Mouse (Mus musculus): ENCODE results near the gene Slc16a5.
"Not testable (repeated sequence)": the region's sequence is repeated elsewhere in the genome, so short reads cannot be mapped to it uniquely, and the experiment has no call there.

The Slc16a5 gene

DNA sequence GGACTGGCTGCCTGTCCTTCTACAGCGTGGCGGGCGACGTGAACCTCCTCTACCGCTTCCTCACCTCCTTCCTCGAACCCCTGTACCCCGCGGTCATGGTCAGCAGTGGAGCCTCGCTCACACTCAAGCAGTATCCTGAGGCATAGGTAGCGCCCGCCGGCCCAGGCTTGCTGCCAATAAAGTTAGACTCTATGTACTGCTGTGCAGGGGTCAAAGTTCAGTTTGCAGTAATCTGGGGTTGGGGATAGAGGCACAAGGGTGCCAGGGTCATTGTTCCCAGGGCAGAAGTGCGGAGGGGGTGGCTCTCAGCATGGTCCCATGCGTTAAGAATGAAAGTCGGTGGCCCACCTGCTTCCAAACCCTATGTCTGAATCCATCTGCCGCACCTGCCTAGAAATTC lies 14.2 kb upstream of the Slc16a5 start:
- no peak for DNase-seq

DNA sequence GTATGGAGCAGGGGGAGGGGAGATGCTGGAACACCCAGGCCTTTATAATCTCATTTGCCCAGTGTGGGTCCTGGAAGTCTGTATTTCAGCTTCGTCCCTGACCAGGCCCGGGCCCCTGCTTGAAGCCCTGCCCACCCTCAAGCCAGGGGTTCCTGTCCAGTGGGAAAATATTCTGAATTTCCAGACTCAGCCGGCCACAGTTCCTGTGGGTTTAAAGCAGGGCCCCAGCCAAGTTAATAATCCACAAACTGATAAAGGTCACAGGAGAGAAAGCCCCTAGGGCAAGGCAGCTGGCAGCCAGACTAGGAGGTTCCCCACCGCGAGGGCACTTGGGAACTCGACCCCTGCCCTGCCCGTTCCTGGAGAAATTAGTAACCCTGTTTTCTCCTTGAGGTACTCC lies 13.3 kb upstream of the Slc16a5 start:
- DNase-seq = no peak

DNA sequence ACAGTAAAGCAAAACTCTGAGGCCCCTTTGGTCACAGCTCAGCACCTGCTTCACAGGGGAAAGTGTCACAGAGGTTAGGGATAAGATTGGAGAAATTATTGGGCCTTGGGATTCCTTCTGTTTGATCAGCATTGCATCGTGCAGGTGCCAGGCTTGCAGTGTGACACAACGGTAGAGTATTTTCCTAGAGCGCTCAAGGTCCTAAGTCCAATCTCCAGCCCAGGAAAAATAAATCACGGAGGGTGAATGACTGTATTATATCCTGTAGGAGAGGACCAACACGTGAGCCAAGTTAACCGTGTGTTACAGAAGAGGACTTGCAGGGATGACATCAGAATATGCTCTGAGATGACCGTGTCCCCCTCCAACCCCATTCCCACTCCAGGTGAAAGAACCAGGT lies 12.1 kb upstream of the Slc16a5 start:
- DNase-seq = no peak

DNA sequence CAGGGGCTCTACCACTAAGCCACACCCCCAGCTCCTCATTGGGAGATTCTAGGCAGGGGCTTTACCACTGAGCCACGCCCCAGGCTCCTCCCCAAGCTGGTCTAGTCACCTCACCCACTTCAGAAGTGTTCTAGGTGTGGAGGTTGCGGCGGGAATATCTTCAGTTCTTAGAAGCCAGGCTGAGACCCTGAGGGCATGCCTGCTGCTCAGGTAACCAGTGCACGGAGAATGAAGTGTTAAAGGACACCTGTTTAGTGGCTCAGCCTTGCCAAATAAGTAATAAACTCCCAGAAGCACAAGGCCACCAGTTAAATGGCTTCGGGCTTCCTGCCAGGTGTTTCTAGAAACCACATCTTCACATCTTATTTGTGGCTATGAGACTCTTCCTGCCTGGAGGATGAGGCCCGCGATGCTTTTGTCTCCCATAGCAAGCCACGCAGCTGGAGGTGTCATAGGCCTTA lies 10.5 kb upstream of the Slc16a5 start:
- DNase-seq = no peak

DNA sequence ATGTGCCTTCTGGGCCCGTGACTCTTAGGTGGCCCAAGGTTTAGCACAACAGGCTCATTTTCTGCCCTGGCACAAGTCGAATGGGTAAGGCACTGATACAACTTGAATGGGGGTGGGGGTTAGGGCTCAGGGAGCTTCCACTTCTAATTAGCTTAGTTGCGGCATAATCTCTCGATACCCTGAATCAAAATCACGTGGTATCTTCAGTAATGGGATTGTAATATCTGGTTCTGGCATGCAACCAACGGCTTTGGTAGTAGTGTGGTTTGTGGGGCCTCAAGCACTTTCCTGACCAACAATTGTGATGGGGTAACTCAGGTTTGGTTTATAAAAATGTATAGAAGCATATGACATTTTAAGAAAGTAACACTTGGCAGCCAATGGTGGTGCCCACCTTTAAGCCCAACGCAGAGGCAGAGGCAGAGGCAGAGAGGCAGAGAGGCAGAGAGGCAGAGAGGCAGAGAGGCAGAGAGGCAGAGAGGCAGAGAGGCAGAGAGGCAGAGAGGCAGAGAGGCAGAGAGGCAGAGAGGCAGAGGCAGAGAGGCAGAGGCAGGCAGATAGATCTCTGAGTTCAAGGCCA lies 9.9 kb upstream of the Slc16a5 start:
- DNase-seq = no peak

DNA sequence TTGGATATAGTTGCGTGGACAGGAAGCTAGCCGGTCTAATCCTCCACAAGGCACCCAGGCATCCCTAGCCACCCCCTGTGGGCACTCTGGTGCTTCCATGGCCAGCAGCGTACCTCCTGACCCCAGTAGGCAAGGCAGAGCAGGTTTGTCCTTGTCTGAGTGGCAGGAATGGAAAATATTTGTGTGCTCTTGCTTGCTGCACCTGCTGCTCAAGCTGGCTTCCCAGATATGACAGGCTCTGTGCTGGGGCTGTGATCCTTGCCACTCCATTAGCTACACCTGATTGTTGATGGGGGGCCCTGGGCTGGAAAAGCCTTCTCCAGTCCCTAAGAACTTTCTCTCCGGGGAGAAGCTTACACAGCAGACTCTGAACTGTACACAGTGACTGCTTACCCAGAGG lies 9.0 kb upstream of the Slc16a5 start:
- no peak for DNase-seq

DNA sequence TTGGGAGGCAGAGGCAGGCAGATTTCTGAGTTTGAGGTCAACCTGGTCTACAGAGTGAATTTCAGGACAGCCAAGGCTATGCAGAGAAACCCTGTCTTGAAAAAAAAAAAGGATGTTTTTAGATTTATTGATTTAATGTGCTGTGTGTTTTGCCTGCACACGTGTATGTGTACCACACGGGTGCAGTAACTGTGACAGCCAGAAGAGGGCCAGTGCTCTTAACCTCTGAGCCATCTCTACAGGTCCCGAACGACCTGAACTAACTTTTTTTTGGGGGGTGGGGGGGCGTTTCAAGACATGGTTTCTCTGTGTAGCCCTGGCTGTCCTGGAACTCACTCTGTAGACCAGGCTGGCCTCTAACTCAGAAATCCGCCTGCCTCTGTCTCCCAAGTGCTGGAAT lies 7.5 kb upstream of the Slc16a5 start:
- DNase-seq = not testable (repeated sequence)

DNA sequence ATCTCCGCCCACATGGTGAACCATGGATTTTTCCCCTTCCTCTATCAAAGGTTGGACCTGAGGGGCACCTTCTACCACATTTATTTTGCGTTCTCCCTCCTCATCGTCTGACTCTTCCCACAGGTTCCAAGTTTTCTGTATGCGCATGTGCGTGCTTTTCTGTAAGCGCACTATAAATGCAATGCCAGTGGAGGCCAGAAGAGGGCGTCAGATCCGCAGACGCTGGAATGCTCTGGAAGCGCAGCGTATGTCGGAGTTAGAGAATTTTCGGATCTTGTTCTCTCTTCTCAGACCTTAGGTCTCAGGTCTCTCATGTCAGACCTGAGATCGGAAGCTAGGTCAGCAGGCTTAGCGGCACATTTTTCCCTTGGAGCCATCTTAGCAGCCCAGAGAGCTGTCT lies 6.7 kb upstream of the Slc16a5 start:
- no peak for DNase-seq

DNA sequence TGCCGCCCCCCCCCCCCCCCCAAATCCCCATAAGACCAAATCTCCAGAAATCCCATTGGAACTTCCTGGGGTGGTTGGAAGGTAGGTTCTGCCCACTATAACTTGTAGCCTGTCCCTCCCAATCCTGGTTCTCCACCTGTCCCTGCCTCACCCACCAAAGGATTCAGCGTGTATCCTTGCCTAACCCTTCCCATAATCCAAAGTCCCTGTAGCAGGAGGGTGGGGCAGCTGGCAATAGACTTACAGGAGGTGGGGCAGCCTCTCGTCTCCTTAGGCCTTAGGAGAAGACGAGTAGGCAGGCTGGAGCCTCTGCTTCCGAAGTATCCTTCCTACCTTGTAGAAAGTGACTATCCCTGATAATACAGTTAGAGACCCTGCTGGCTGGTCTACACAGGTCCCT lies 6.1 kb upstream of the Slc16a5 start:
- DNase-seq = no peak

DNA sequence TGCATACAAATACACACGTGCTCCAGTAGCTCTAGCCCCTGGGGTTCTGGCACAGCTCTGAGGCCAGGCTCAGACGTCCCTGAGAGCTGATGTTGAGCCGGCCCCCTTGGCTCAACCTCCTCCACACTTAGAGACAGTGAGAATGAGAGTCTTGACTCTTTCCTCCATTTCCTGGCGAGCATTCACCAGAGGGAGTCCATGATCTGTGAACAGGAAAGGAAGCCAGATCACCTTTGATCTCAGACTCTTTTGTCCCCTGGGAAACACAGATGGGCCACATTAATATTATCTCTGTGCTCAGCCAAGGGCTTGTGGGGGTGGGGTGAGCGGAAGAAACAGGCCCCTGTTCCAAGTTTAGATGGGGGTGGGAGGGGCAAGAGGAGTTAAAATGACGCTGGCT lies 4.9 kb upstream of the Slc16a5 start:
- DNase-seq = no peak

DNA sequence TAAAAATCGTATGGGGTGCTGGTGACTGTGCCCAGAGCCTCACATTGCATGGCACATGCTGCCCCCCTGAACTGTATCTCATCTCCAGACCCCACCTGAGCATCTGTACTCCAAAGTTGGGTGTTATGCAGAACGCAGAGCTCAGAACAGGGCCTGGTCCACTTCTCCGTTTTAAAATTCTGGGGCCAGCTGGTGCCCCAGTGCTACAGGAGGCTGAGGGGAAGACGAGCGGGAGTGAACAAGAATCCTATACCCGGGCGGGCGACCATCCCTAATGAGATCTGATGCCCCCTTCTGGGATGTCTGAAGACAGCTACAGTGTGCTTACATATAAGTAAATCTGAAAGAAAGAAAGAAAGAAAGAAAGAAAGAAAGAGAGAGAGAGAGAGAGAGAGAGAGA lies 1.3 kb upstream of the Slc16a5 start:
- no peak for DNase-seq

DNA sequence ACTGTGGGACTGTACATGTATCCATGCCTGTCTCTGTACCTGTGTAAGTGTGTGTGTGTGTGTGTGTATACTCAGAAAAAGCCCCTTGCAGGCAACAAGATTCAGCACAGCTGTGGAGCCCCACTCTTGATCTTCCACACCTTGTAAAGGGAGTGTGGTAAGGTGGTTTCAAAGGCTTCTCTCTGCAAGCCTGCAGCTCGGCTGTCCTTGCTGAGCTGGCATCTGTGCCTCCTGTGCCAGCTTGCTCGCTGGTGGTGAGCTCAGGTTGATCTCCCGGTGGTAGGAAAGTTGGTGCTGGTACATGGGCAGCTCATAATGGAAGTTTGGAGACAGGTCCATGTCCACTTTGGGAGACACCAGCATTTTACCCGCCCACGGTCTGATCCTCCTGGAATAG lies 430 bp upstream of the Slc16a5 start:
- no peak for DNase-seq

DNA sequence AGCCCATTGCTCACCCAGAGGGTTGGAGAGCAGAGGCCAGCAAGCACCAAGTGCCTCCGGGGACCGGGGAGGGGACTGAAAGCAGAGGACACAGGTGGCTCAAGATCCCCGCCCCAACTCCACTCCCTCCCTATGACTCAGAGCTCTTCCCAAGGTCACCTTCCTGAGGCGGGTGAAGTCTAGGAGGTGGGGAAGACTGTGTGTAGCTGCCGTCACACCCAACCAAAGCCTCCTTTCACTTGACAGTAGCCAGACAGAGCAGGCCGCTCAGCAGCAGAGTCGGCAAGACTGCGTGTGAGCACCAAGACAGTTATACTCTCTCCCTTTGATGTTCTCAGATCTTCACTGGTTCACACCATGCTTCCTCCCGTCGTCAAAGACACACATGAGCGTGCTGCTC lies 1.1 kb downstream of the Slc16a5 start:
- no peak for DNase-seq

DNA sequence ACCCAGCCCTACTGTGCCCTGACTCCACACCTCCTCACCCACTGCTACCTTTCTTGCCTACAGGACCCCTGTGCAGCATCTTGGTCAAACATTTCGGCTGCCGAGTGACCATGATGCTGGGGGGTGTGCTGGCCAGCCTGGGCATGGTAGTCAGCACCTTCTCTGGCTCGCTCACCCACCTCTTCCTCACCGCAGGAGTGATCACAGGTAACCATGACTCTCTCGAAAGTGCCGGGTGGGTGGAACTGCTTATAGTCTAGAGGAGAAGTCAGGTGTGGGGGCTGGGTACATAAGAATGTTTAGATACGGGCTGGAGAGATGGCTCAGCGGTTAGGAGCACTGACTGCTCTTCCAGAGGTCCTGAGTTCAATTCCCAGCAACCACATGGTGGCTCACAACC lies 2.6 kb downstream of the Slc16a5 start:
- no peak for DNase-seq

DNA sequence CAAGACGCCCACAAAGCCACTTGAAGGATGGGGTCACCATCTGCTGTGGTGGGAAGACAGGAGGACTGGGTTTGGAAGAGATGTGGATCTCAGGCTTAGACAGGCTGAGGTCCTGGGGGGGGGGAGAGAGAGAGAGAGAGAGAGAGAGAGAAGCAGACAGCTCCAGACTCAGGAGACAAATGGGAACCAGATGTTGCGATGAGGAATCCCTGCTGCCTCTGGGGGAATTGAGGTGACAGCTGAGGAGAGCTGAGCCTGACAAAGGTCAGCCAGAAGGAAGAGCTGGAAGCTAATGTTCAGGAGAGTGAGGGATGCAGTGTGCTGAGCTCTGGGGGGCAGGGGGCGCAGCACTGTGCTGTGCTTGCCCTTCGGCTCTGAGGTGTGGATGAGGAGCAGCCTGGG lies 4.9 kb downstream of the Slc16a5 start:
- no peak for DNase-seq

DNA sequence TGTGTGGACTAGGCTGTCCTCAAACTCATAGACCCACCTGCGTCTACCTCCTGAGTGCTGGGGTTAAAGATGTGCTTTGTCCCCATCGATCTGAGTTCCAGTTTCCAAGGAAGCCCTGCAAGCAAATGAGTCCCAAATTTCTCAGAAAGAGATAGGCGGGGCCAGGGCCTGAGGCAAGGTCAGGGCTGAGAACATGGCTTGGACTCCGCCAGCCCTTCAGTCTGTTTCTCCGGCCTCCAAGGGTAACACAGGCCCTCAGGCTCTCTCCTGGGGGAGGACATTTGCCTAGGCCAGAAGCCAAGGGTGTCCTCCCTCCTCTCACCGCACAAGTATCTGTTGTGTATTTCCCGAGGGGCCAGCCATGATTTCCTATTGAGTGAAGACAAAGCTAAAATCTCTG lies 9.9 kb downstream of the Slc16a5 start:
- DNase-seq = no peak

DNA sequence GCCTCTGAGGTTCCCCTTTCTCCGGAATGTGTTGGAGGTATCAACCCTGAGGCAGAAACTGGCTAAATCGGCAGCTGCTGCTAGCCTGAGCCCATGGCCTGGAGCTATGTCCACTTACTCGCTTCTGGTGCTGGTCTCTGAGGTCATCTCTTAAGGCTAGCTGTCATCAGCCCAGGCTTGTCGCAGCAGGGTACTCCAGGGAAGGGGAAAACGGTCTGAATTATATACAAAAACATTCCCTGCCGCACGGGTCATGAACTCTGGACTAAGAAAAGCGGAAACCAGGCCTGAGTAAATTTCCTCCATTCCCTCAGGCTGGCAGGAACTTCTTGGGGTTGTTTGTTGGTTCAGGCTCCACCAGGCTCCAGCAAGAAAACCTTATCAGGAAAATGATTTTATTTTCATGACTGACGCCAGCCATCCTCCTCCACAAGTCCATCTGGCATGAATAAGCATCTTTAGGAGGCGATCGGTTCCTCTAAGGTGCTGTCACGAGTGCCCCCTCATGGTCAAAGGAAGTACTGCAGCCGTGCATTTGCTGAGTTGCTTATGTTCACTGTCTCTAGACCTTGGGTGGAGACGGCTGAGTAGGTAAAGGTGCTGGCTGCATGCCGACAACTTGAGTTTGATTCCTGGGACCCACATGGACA lies 11.5 kb downstream of the Slc16a5 start:
- DNase-seq = peak; percentile 96

DNA sequence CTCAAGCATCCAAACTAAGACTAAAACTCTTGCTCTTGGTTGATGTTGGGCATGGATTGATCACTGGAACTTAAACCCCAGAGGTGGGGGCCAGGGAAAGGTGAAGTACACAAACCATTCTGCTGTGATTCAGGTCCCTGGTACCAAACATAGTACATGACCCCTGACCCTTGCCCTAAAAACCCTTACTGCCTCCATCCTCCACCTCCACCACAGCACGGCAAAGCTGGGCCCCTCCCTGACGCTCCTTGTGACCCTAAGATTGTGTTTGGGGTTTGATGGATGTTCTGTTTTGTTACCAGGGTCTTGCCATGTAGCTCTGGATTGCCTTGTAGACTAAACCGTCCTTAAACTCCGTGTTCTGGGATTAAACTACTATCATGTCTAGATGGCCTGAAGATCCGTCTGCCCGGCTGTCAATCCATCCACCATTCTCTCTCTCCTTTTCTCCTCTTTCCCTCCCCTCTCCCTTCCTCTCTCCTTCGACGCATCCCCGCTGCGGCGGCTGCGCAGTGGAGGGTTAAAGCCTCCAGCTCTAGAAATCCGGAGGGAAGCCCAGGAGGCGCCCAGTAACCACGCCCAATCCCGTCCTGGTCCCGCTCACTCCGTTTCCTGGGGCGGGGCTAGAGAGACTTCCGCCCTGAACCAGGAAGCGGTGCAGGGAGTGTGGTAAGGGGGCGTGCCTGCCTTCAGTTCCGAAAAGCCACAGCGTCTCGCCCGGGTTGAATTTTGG lies 12.9 kb downstream of the Slc16a5 start, which contains the start of gene Armc7:
Gene Armc7, plus strand, starts transcription at position 643 of the 733 bp plus-strand sequence.
- peak; percentile 96 for DNase-seq

DNA sequence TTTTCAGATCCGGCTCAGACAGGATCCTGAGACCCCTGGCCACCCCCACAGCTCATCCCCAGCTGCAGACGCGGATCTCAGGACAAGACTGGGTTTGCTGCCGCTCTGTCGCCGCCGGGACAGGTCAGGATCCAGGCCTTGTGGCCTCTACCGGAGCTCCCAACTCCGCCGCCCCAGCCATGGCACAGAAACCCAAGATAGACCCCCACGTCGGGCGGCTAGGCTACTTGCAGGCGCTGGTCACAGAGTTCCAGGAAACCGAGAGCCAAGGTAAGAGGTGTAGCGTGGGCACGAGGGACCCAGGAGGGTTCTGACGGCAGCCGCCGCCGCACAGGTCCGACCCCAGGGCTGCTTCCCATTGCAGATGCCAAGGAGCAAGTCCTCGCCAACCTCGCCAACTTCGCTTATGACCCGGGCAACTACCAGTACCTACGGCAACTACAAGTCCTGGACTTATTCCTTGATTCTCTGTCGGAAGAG lies 13.5 kb downstream of the Slc16a5 start:
- no peak for DNase-seq

DNA sequence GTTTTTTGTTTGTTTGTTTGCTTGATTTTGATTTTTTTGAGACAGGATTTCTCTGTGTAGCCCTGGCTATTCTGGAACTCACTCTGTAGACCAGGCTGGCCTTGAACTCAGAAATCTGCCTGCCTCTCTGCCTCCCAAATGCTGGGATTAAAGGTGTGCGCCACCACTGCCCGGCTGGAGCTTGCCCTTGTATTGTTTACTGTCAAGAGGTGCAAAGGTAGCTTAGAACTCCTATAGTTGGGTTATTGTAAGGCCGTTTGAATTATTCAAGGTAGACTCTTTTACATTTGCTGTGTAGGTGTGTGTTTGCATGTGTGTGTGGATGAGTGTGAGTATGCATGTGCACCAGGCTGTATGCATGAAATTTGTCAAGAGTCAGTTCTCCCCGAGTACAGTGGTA lies 14.4 kb downstream of the Slc16a5 start:
- not testable (repeated sequence) for DNase-seq

DNA sequence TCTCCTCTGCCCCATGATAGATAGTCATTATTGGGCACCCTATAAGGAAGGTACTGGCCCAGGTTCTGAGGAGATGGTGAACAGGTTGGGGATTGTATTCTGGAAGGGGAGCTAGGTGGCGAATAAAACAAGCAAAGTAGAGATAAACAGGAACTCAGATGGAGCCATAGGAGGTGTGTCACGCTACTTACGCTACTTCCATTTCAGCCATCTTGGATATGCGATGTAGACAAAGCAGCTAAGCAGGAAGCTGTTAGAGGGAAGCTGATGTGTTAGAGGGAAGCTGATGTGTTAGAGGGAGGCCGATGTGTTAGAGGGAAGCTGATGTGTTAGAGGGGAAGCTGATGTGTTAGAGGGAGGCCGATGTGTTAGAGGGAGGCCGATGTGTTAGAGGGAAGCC lies 15.1 kb downstream of the Slc16a5 start:
- DNase-seq = not testable (repeated sequence)

DNA sequence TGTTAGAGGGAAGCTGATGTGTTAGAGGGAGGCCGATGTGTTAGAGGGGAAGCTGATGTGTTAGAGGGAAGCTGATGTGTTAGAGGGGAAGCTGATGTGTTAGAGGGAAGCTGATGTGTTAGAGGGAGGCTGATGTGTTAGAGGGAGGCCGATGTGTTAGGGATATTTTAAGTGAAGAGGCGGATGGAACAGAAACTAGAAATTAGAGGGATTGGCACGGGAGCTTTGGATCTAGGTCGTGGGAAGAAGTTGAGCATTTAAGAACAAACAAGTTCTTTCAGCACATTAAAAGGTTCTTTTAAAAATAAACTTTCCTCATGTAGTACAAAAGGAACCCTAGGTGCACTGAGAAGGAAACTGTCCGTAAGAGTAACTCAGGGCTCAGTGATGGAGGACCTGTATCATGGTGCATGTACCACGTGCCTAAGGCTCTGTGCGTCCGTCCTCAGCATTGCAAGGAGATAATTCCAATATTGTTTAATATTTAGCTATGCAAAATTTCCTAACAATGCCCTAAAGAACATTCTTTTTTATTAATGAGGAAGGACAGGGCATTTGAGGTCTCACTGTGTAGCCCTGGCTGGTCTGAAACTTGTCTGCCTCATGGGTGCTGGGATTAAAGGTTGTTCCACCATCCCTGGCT lies 16.1 kb downstream of the Slc16a5 start:
- no peak for DNase-seq

DNA sequence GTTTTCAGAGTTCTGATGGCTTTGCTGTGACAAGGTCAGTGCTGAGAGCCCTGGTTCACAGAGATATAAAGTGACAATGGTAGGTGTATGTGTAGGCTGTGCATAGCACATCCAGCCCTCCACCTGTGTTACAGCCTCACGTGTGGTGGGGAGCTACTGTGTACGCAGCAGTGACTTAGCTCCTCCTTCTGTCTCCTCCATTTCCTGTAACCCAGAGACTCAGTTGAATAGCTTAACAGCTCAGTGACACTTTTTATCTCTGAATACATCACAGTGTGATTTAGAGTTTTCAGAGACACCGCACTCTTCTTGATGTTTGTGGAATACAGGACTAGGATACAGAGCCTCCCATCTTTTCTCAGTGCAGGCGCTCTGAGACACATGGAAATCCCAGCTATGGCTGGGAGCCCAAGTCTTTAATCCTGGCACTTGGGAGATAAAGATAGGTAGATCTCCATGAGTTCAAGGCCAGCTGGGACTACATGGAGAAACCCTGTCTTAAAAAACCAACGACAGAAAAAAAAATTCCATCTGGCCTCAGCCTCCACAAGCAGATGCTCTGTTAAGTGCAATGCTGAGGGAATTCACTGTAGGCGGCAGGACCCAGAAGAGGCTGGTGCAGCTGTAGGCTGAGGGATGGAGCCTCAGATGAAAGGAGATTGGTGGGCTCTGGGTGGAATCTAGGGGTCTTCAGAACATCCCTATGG lies 19.4 kb downstream of the Slc16a5 start:
- no peak for DNase-seq

Measured in lung, postnatal 14 days (tissue).